Mouse (Mus musculus): Measurements from ENCODE around the gene Ambra1. TPM values are rescaled to one million over a fixed set of nuclear protein-coding genes. Genes with fewer than 3 reads are reported as not detected.

The Ambra1 gene
- total and polyA plus RNA-seq, 3 experiments = 12.7 to 15.3 (median 14.7) TPM

- H3K4me1 ChIP-seq (ENCODE audit: control insufficient read depth, insufficient read depth, low read length) = no peaks in the 10 kb centered on the region
- DNase-seq = no peak
- no peaks in the 10 kb centered on the region for H3K79me2 ChIP-seq (replicated peaks; ENCODE audit: control insufficient read depth, insufficient read depth, low read length)
- H3K4me3 ChIP-seq = no peak overlapping the region
- no peak overlapping the region for H3K9ac ChIP-seq (ENCODE audit: low read depth, low read length)
- H3K27ac ChIP-seq = no peak overlapping the region
- TF ChIP-seq CTCF (IDR thresholded peaks at IDR 0.05) = no peak
- TF ChIP-seq EP300 (IDR thresholded peaks at IDR 0.05; ENCODE audit: insufficient read depth, low read depth, low read length) = no peak
- TF ChIP-seq POLR2A (IDR thresholded peaks at IDR 0.05; ENCODE audit: insufficient read depth, low read depth, low read length) = no peak
- 75% methylated on average over 5 of the region's 5 CpGs for WGBS
- no peaks in the 10 kb centered on the region for H3K27me3 ChIP-seq (ENCODE audit: control insufficient read depth, insufficient read depth, low read length)
- intact Hi-C loops (cut with DNase I) = no loop called here
- no peaks in the 10 kb centered on the region for H3K36me3 ChIP-seq (ENCODE audit: control insufficient read depth, insufficient read depth, low read length)
Measured at GRCm38 (mm10) chr2:91904618-91905307, 174.8 kb downstream of the Ambra1 start.

GRCm38 (mm10) chr2:91906141-91906540 is 176.2 kb downstream of the Ambra1 start:
- DNase-seq = no peak
- Histone ChIP-seq H3K9ac (ENCODE audit: low read depth, low read length) (no peak overlapping the region), H3K27ac (no peak overlapping the region), H3K4me1 (ENCODE audit: control insufficient read depth, insufficient read depth, low read length) (no peaks in the 10 kb centered on the region), H3K4me3 (no peak overlapping the region), H3K27me3 (ENCODE audit: control insufficient read depth, insufficient read depth, low read length) (no peaks in the 10 kb centered on the region), H3K79me2 (replicated peaks; ENCODE audit: control insufficient read depth, insufficient read depth, low read length) (no peaks in the 10 kb centered on the region), H3K36me3 (ENCODE audit: control insufficient read depth, insufficient read depth, low read length) (no peaks in the 10 kb centered on the region)
- intact Hi-C loops (cut with DNase I) = no loop called here
- TF ChIP-seq POLR2A (IDR thresholded peaks at IDR 0.05; ENCODE audit: insufficient read depth, low read depth, low read length) = no peak
- no peak for TF ChIP-seq EP300 (IDR thresholded peaks at IDR 0.05; ENCODE audit: insufficient read depth, low read depth, low read length)
- no peak for TF ChIP-seq CTCF (IDR thresholded peaks at IDR 0.05)
- WGBS = 92% methylated on average over 2 of the region's 2 CpGs

GRCm38 (mm10) chr2:91912616-91913015 is 182.7 kb downstream of the Ambra1 start:
- no peaks in the 10 kb centered on the region; the same call in 1 of the 2 replicates for H3K36me3 ChIP-seq (ENCODE audit: control insufficient read depth, insufficient read depth, low read length)
- no peak overlapping the region for H3K9ac ChIP-seq (ENCODE audit: low read depth, low read length)
- H3K27ac ChIP-seq = no peak overlapping the region
- TF ChIP-seq EP300 (IDR thresholded peaks at IDR 0.05; ENCODE audit: insufficient read depth, low read depth, low read length) (no peak), POLR2A (IDR thresholded peaks at IDR 0.05; ENCODE audit: insufficient read depth, low read depth, low read length) (no peak), CTCF (IDR thresholded peaks at IDR 0.05) (no peak)
- intact Hi-C loops (cut with DNase I) = no loop called here
- 64% methylated on average over 3 of the region's 3 CpGs for WGBS
- no peak overlapping the region for H3K4me3 ChIP-seq
- no peaks in the 10 kb centered on the region for H3K27me3 ChIP-seq (ENCODE audit: control insufficient read depth, insufficient read depth, low read length)
- no peaks in the 10 kb centered on the region for H3K79me2 ChIP-seq (replicated peaks; ENCODE audit: control insufficient read depth, insufficient read depth, low read length)
- DNase-seq = no peak
- H3K4me1 ChIP-seq (ENCODE audit: control insufficient read depth, insufficient read depth, low read length) = no peaks in the 10 kb centered on the region

GRCm38 (mm10) chr2:91913328-91914110 is 183.6 kb downstream of the Ambra1 start:
- DNase-seq = no peak
- H3K4me1 ChIP-seq (ENCODE audit: control insufficient read depth, insufficient read depth, low read length) = no peaks in the 10 kb centered on the region
- H3K27ac ChIP-seq = no peak overlapping the region
- H3K36me3 ChIP-seq (ENCODE audit: control insufficient read depth, insufficient read depth, low read length) = no peaks in the 10 kb centered on the region; the same call in 1 of the 2 replicates
- TF ChIP-seq EP300 (IDR thresholded peaks at IDR 0.05; ENCODE audit: insufficient read depth, low read depth, low read length) = no peak
- no peak for TF ChIP-seq CTCF (IDR thresholded peaks at IDR 0.05)
- TF ChIP-seq POLR2A (IDR thresholded peaks at IDR 0.05; ENCODE audit: insufficient read depth, low read depth, low read length) = no peak
- H3K27me3 ChIP-seq (ENCODE audit: control insufficient read depth, insufficient read depth, low read length) = no peaks in the 10 kb centered on the region
- WGBS = 63% methylated on average over 7 of the region's 7 CpGs
- intact Hi-C loops (cut with DNase I) = no loop called here
- H3K4me3 ChIP-seq = no peak overlapping the region
- H3K79me2 ChIP-seq (replicated peaks; ENCODE audit: control insufficient read depth, insufficient read depth, low read length) = no peaks in the 10 kb centered on the region
- H3K9ac ChIP-seq (ENCODE audit: low read depth, low read length) = no peak overlapping the region

- Histone ChIP-seq H3K9ac (ENCODE audit: low read depth, low read length) (no peak overlapping the region), H3K27me3 (ENCODE audit: control insufficient read depth, insufficient read depth, low read length) (no peaks in the 10 kb centered on the region; the same call in 1 of the 2 replicates), H3K4me3 (no peak overlapping the region), H3K27ac (no peak overlapping the region), H3K4me1 (ENCODE audit: control insufficient read depth, insufficient read depth, low read length) (no peaks in the 10 kb centered on the region), H3K36me3 (ENCODE audit: control insufficient read depth, insufficient read depth, low read length) (no peaks in the 10 kb centered on the region; the same call in 1 of the 2 replicates), H3K79me2 (replicated peaks; ENCODE audit: control insufficient read depth, insufficient read depth, low read length) (no peaks in the 10 kb centered on the region)
- intact Hi-C loops (cut with DNase I) = no loop called here
- no peak for DNase-seq
- no peak for TF ChIP-seq POLR2A (IDR thresholded peaks at IDR 0.05; ENCODE audit: insufficient read depth, low read depth, low read length)
- TF ChIP-seq CTCF (IDR thresholded peaks at IDR 0.05) = no peak
- TF ChIP-seq EP300 (IDR thresholded peaks at IDR 0.05; ENCODE audit: insufficient read depth, low read depth, low read length) = no peak
- WGBS = 61% methylated on average over 7 of the region's 7 CpGs
Measured at GRCm38 (mm10) chr2:91916346-91916977, 186.5 kb downstream of the Ambra1 start.

All from heart, adult 2 months (tissue).